Mouse (Mus musculus) lung, adult 2 months (tissue): ENCODE data around the gene Lect2.

Experiments used
- CTCF ChIP-seq: fragments of 200-500 bp; IDR thresholded peaks from 2 replicates; pipeline ENCODE4 v1.5.1; 2011; ENCODE audit warnings: mild to moderate bottlenecking, low read length, control low read depth; ENCODE audit not compliant: insufficient read depth
- POLR2A ChIP-seq: fragments of 200-500 bp; IDR thresholded peaks from 2 replicates; pipeline ENCODE4 v1.6.1; 2011; ENCODE audit warnings: low read depth, mild to moderate bottlenecking, control low read depth, low read length, borderline replicate concordance; ENCODE audit errors: extremely low read depth

- TF ChIP-seq CTCF (no peak), POLR2A (no peak)
Measured at GRCm38 (mm10) chr13:56593961-56594391, 45.7 kb upstream of the Lect2 start.
